Mouse (Mus musculus): ENCODE data around the gene AL731706.2. TPM values are rescaled to one million over a fixed set of nuclear protein-coding genes. Genes with fewer than 3 reads are reported as not detected.
A peak's percentile ranks its signal among the peaks of the same experiment; 100 is the strongest.

The AL731706.2 gene
- total and polyA plus RNA-seq, 3 experiments: 51.2 TPM; not detected in 2

GRCm38 (mm10) chr2:136891951-136892371 is 6.5 kb upstream of the AL731706.2 start (continued):
- TF ChIP-seq EP300 (IDR thresholded peaks at IDR 0.05; ENCODE audit: low read depth in 1 of 2, low read length in 2 of 2): 0 out of 4 replicates have a peak, but pooled peaks of 1 of the 2 experiments have one; percentile 38
- TF ChIP-seq MEF2A (IDR thresholded peaks at IDR 0.05; ENCODE audit: extremely low read depth, insufficient replicate concordance, low read depth, low read length, poor library complexity, severe bottlenecking): no peak
- TF ChIP-seq USF2 (IDR thresholded peaks at IDR 0.05; ENCODE audit: borderline replicate concordance in 1 of 2, insufficient read depth in 1 of 2, low read depth in 1 of 2, low read length in 2 of 2): no peak
- no peak; the same call in 1 of the 2 replicates for TF ChIP-seq MYC (IDR thresholded peaks at IDR 0.05; ENCODE audit: low read depth, low read length)
- TF ChIP-seq POLR2AphosphoS5 (IDR thresholded peaks at IDR 0.05; ENCODE audit: borderline replicate concordance, low read depth, low read length): no peak
- TF ChIP-seq MAFK (IDR thresholded peaks at IDR 0.05; ENCODE audit: borderline replicate concordance, low read depth, low read length): no peak
- TF ChIP-seq HCFC1 (IDR thresholded peaks at IDR 0.05; ENCODE audit: low read depth, low read length): peak; percentile 96
- peak; percentile 67 for TF ChIP-seq NELFE (IDR thresholded peaks at IDR 0.05; ENCODE audit: low read depth, low read length)
- TF ChIP-seq BHLHE40 (IDR thresholded peaks at IDR 0.05; ENCODE audit: borderline replicate concordance, low read depth, low read length): no peak
- peak; percentile 91; the same call in 1 of the 2 replicates for TF ChIP-seq CHD1 (IDR thresholded peaks at IDR 0.05; ENCODE audit: low read depth, low read length)
- TF ChIP-seq TBP (IDR thresholded peaks at IDR 0.05; ENCODE audit: low read depth, low read length): peak; percentile 81; the same call in 1 of the 2 replicates
- peak; percentile 58 to 80; a peak in 3 of 4 replicates for TF ChIP-seq POLR2A (IDR thresholded peaks at IDR 0.05; ENCODE audit: control insufficient read depth in 1 of 2, insufficient read depth in 1 of 2, low read depth in 1 of 2, low read length in 2 of 2, poor library complexity in 1 of 2)
- TF ChIP-seq ELF1 (IDR thresholded peaks at IDR 0.05; ENCODE audit: low read depth, low read length): peak; percentile 94
- TF ChIP-seq E2F4 (IDR thresholded peaks at IDR 0.05; ENCODE audit: borderline replicate concordance, low read depth, low read length): no peak
- TF ChIP-seq ZNF384 (IDR thresholded peaks at IDR 0.05; ENCODE audit: low read depth, low read length): peak; percentile 98
- no peak for TF ChIP-seq GABPA (IDR thresholded peaks at IDR 0.05; ENCODE audit: low read depth, low read length)
- TF ChIP-seq MAX (IDR thresholded peaks at IDR 0.05; ENCODE audit: low read length): no peak
- TF ChIP-seq UBTF (IDR thresholded peaks at IDR 0.05; ENCODE audit: borderline replicate concordance, insufficient read depth, low read depth, low read length): no peak

GRCm38 (mm10) chr2:136891068-136891950 is 5.8 kb upstream of the AL731706.2 start, which contains the start of the genes Slx4ip, AL731706.1 and Mkks:
TSS of gene Slx4ip (plus strand) at chr2:136891218.
TSS of gene AL731706.1 (minus strand) at chr2:136891389.
TSS of gene Mkks (minus strand) at chr2:136891389.
- peaks cover 0 to 18% of the 10 kb centered on the region in 2 experiments; a peak in 3 of 4 replicates for H3K36me3 ChIP-seq (ENCODE audit: control insufficient read depth in 1 of 2, insufficient read depth in 2 of 2, low read length in 2 of 2)
- peak; percentile 99 for DNase-seq (ENCODE audit: low read depth, low spot score)
- peaks cover 19% of the 10 kb centered on the region for H3K79me2 ChIP-seq (ENCODE audit: control insufficient read depth, insufficient read depth, low read length, poor library complexity)
- peak within 1 kb of the TSS; percentile 91 to 98 for H3K4me3 ChIP-seq (ENCODE audit: control insufficient read depth in 1 of 2, insufficient read depth in 1 of 2, low read depth in 2 of 2, low read length in 2 of 2)
- H3K9ac ChIP-seq (ENCODE audit: control insufficient read depth, low read depth, low read length, poor library complexity, severe bottlenecking): peak within 1 kb of the TSS; percentile 93
- H3K27ac ChIP-seq (ENCODE audit: control insufficient read depth, low read depth, low read length): peak within 1 kb of the TSS; percentile 86
- H3K4me1 ChIP-seq (ENCODE audit: control insufficient read depth in 1 of 2, insufficient read depth in 2 of 2, low read length in 2 of 2): peaks cover 3 to 11% of the 10 kb centered on the region in 2 experiments
- H3K27me3 ChIP-seq (ENCODE audit: control insufficient read depth in 1 of 2, insufficient read depth in 2 of 2, low read length in 2 of 2): no peaks in the 10 kb centered on the region
- no peaks in the 10 kb centered on the region for H3K9me3 ChIP-seq (replicated peaks; ENCODE audit: insufficient read depth, low read length)
- TF ChIP-seq CHD1 (IDR thresholded peaks at IDR 0.05; ENCODE audit: low read depth, low read length) (0 out of 2 replicates have a peak, but pooled peaks have one; percentile 95), MXI1 (IDR thresholded peaks at IDR 0.05; ENCODE audit: low read depth, low read length) (peak; percentile 38; the same call in 1 of the 2 replicates), MYC (IDR thresholded peaks at IDR 0.05; ENCODE audit: low read depth, low read length) (no peak), ZMIZ1 (IDR thresholded peaks at IDR 0.05; ENCODE audit: low read depth, low read length) (peak; percentile 79), GATA1 (IDR thresholded peaks at IDR 0.05; ENCODE audit: low read depth, low read length) (no peak), POLR2AphosphoS2 (IDR thresholded peaks at IDR 0.05; ENCODE audit: low read length) (peak; percentile 75), CHD2 (IDR thresholded peaks at IDR 0.05; ENCODE audit: low read length) (no peak; the same call in 1 of the 2 replicates), UBTF (IDR thresholded peaks at IDR 0.05; ENCODE audit: borderline replicate concordance, insufficient read depth, low read depth, low read length) (no peak), USF2 (IDR thresholded peaks at IDR 0.05; ENCODE audit: borderline replicate concordance in 1 of 2, insufficient read depth in 1 of 2, low read depth in 1 of 2, low read length in 2 of 2) (no peak), MEF2A (IDR thresholded peaks at IDR 0.05; ENCODE audit: extremely low read depth, insufficient replicate concordance, low read depth, low read length, poor library complexity, severe bottlenecking) (no peak), BHLHE40 (IDR thresholded peaks at IDR 0.05; ENCODE audit: borderline replicate concordance, low read depth, low read length) (no peak), NELFE (IDR thresholded peaks at IDR 0.05; ENCODE audit: low read depth, low read length) (peak; percentile 92), ELF1 (IDR thresholded peaks at IDR 0.05; ENCODE audit: low read depth, low read length) (peak; percentile 90), RCOR1 (IDR thresholded peaks at IDR 0.05; ENCODE audit: low read depth, low read length) (peak; percentile 36; the same call in 1 of the 2 replicates), HCFC1 (IDR thresholded peaks at IDR 0.05; ENCODE audit: low read depth, low read length) (peak; percentile 84), TCF12 (IDR thresholded peaks at IDR 0.05; ENCODE audit: low read depth, low read length) (peak; percentile 49; the same call in 1 of the 2 replicates), ETS1 (IDR thresholded peaks at IDR 0.05; ENCODE audit: low read depth, low read length) (no peak), MAZ (IDR thresholded peaks at IDR 0.05; ENCODE audit: low read depth, low read length) (peak; percentile 53; the same call in 1 of the 2 replicates), CTCF (IDR thresholded peaks at IDR 0.05 in 2 of 3, conservative IDR thresholded peaks at IDR 0.05 in 1 of 3; ENCODE audit: control insufficient read depth in 1 of 3, insufficient read depth in 1 of 3, low read depth in 2 of 3, low read length in 3 of 3, poor library complexity in 1 of 3, severe bottlenecking in 1 of 3) (no peak), POLR2AphosphoS5 (IDR thresholded peaks at IDR 0.05; ENCODE audit: borderline replicate concordance, low read depth, low read length) (no peak; the same call in 1 of the 2 replicates), MAFK (IDR thresholded peaks at IDR 0.05; ENCODE audit: borderline replicate concordance, low read depth, low read length) (no peak)
